Mouse (Mus musculus) liver, embryonic 16.5 days (tissue): ENCODE results near the gene Zfp442. TPM values are rescaled to one million over a fixed set of nuclear protein-coding genes. Genes with fewer than 3 reads are reported as not detected.
"Not testable (repeated sequence)": the region's sequence is repeated elsewhere in the genome, so short reads cannot be mapped to it uniquely, and the experiment has no call there.

ENCODE experiments used
- ATAC-seq: fragments of 200-750 bp; cut with Nextera tagmentation; 2 replicates; pipeline ENCODE4 v1.8.0; 2017; ENCODE audit warnings: low read depth, mild to moderate bottlenecking, moderate number of reproducible peaks, moderate library complexity
- H3K27ac ChIP-seq: fragments of 300-500 bp; sonication (generic); 2 replicates; pipeline ENCODE4 v1.5.1; 2014; ENCODE audit warnings: mild to moderate bottlenecking, low read length
- H3K27me3 ChIP-seq: fragments of 300-500 bp; sonication (generic); 2 replicates; pipeline ENCODE4 v1.6.1; 2014; ENCODE audit warnings: low read depth, low read length, mixed read lengths; ENCODE audit not compliant: control insufficient read depth, insufficient read depth
- H3K36me3 ChIP-seq: fragments of 300-500 bp; sonication (generic); 2 replicates; pipeline ENCODE4 v1.6.1; 2014; ENCODE audit warnings: mild to moderate bottlenecking; ENCODE audit not compliant: control insufficient read depth, insufficient read depth
- H3K4me1 ChIP-seq: fragments of 300-500 bp; sonication (generic); 2 replicates; pipeline ENCODE4 v1.6.1; 2014; ENCODE audit warnings: low read depth, low read length, mixed read lengths; ENCODE audit not compliant: control insufficient read depth
- H3K4me2 ChIP-seq: fragments of 300-500 bp; sonication (generic); 2 replicates; pipeline ENCODE4 v1.6.1; 2014; ENCODE audit warnings: low read depth, low read length, mixed read lengths
- H3K4me3 ChIP-seq: fragments of 300-500 bp; sonication (generic); 2 replicates; pipeline ENCODE4 v1.5.1; 2014; ENCODE audit warnings: low read depth, mild to moderate bottlenecking, low read length
- H3K9ac ChIP-seq: fragments of 300-500 bp; sonication (generic); 2 replicates; pipeline ENCODE4 v1.6.1; 2014; ENCODE audit warnings: low read depth, low read length
- H3K9me3 ChIP-seq: fragments of 300-500 bp; sonication (generic); replicated peaks from 2 replicates; pipeline ENCODE4 v1.6.1; 2016; ENCODE audit warnings: low read length; ENCODE audit not compliant: control insufficient read depth
- WGBS: fragments of 180-500 bp; shearing (Covaris S2); extraction: QIAGEN DNeasy Blood & Tissue Kit; methylation state at CpG from one replicate; pipeline ENCODE4 v1.1.7; 2014; ENCODE audit not compliant: insufficient replicate concordance; 5-methylcytosine and 5-hydroxymethylcytosine counted together
- polyA plus RNA-seq: library from polyadenylated mRNA; unstranded; fragments of >200 nt; fragmentation: Nextera tagmentation; extraction: Ambion mirVana; gene quantifications from 2 replicates; pipeline ENCODE4 v1.2.1, GENCODE M21; 2015

Gene Zfp442
- polyA plus RNA-seq, 1 experiment from 2014 or later: 1.4 TPM

DNA sequence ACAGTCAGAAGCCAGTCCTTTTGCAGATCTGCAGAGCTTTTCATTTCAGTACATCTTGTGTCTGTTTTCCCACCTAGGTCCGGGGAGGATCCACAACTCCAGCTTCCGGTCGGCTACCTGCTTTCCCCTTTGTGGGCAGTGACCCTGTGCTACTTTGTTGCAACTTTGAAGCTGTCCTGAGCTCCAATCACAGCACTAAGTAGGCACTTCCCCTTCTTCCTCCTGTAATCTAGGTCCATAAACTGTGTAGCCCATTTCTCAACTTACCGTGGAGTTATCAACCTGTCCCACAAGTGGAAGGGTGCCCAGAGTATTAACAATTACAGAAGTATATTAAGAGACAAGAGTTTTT is 88.4 kb downstream of the Zfp442 start:
- H3K4me1 ChIP-seq: no peaks in the 10 kb centered on the region
- H3K4me2 ChIP-seq: peak overlapping the region; percentile 37
- 3% methylated on average over 4 of the region's 4 CpGs for WGBS
- peak; percentile 32 for ATAC-seq
- no peak overlapping the region for H3K27ac ChIP-seq
- no peaks in the 10 kb centered on the region for H3K9me3 ChIP-seq
- H3K9ac ChIP-seq: no peak overlapping the region
- H3K36me3 ChIP-seq: no peaks in the 10 kb centered on the region
- no peaks in the 10 kb centered on the region for H3K27me3 ChIP-seq
- H3K4me3 ChIP-seq: peak overlapping the region; percentile 51

DNA sequence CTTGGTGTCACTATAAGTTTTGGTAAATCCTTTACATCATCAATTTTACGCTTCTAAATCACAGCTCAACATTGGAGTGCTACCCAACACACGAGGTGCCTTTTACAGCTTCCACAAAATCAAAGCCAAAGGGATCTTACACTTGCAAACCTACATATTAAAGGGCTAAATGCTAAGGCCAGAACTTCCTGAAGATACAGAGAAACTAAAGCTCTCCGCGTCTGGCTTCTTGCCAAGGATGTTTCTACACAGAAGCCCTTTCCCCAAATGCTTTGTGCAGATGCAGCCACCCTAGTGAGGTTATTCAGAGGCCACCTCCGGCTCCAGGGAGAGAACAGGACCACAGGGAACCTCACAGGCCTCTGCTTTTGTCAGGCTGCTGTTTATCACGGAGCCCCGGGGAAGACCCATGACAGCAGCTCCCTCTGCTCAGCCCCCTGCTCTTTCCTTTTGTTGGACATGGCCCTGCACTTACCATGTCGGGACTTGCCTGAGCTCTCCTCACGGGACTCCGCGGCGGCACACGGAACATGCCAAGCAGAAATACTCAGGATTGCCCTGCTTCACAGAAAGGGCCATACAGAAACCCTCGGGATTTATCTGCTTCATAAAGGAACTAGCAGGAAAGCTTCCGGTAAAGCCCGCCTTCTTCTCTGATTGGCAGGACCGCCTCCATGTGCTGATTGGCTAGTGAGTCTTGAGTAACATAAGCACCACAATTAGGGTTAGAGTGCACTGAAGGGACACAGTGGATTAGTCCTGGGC is 89.0 kb downstream of the Zfp442 start, which contains the start of gene 3300002I08Rik:
3300002I08Rik (minus strand) TSS at position 653 of the 765 bp plus-strand sequence.
- H3K4me3 ChIP-seq: peak within 1 kb of the TSS; percentile 51
- H3K36me3 ChIP-seq, H3K27me3 ChIP-seq, H3K9me3 ChIP-seq, H3K27ac ChIP-seq, H3K4me1 ChIP-seq: not testable (repeated sequence)
- H3K9ac ChIP-seq: peak within 1 kb of the TSS; percentile 19; the same call in 1 of the 2 replicates
- ATAC-seq: peak; percentile 97
- peak within 1 kb of the TSS; percentile 37 for H3K4me2 ChIP-seq
- under 1% methylated on average over 14 of the region's 17 CpGs for WGBS

Other genes starting within 250 kb of the Zfp442 start
- gene Zfp937, start 233.4 kb downstream of the Zfp442 start, polyA plus RNA-seq: 0.71 and 0.98 TPM in 2 replicates
- gene Gm21994, start 195.9 kb downstream of the Zfp442 start, polyA plus RNA-seq: 0.81 and 1.1 TPM in 2 replicates
- gene Gm14124, start 194.0 kb downstream of the Zfp442 start, polyA plus RNA-seq: not detected in 2 replicates
- gene Gm10130, start 127.8 kb downstream of the Zfp442 start, polyA plus RNA-seq: 0.53 TPM in 1 of 2 replicates, not detected in the other
- 0.59 and 1.1 TPM in 2 replicates for gene 3300002I08Rik, start 88.7 kb downstream of the Zfp442 start, polyA plus RNA-seq
- gene Zfp345, start 33.6 kb upstream of the Zfp442 start, polyA plus RNA-seq: not detected in 2 replicates
- 7.6 and 8.3 TPM in 2 replicates for gene Cst7, start 118.9 kb upstream of the Zfp442 start, polyA plus RNA-seq
- gene Apmap, start 157.1 kb upstream of the Zfp442 start, polyA plus RNA-seq: 27.2 and 29.2 TPM in 2 replicates
- 49.9 and 56.3 TPM in 2 replicates for gene Acss1, start 217.0 kb upstream of the Zfp442 start, polyA plus RNA-seq
- gene Vsx1, start 237.9 kb upstream of the Zfp442 start, polyA plus RNA-seq: not detected in 2 replicates